Mouse (Mus musculus): ENCODE measurements at regions not wholly inside any gene's neighbourhood (a gene's known extent, or its start where the extent isn't known, plus 50 kb on each side); places are given as distances from the start of the nearest gene placed in this dataset.

GRCm38 (mm10) chr4:70105776-70106175, 304.5 kb downstream of the Cdk5rap2 start:
- TF ChIP-seq CTCF (conservative IDR thresholded peaks at IDR 0.05; ENCODE audit: low read length) (no peak), NANOG (IDR thresholded peaks at IDR 0.05; ENCODE audit: borderline replicate concordance, low read length) (no peak), POU5F1 (IDR thresholded peaks at IDR 0.05; ENCODE audit: borderline replicate concordance, low read length) (no peak)

Data from E14TG2a.4 (cell line).